Mouse (Mus musculus): ENCODE measurements around the gene Lmo7. TPM values are rescaled to one million over a fixed set of nuclear protein-coding genes. Genes with fewer than 3 reads are reported as not detected.

Lmo7 gene
- 1 to 10 TPM in 1 of 2 experiments, under 1 TPM in 1; 0.59 to 3.2 TPM for polyA plus RNA-seq (2017; shearing (Covaris generic))

DNA sequence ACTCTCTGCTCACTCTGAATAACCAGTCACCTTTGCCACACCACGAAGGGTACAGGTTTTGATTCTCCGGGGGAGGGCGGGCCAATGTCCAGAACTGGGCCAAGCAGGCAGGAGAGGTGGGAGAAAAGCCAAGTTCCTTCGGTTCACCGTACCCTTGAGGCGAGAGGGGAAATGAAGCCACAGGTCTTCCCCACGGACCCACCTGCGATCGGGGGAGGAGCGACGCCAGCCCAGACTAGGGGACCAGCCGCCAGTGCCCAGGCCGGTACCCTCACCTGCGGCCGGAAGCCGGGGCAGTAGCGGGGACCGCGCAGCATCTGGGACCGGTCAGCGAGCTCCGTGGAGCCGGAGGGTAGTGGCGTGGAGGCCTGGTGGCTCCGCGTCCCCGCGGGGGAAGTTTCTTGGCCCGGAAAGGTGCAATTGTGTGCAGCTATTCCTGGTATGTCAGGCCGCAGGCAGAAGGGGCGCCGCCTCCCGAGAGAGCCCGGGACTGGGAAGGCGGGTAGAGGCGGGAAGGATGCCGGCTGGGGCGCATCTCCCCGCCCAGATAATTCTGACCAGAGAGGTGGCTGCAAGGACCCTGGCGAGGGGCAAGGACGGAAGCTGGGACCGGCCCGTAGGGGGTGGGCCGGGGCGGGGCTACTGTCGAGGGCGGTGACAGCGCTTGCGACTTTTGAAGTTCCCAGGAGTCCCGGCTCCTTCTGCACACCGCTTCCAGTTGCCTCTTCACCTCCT is at the start of gene Lmo7, which contains the start of gene Gm9922:
Gene Lmo7 (plus strand): TSS at position 721 of the 735 bp plus-strand sequence.
Gene Gm9922 (minus strand): TSS at position 578 of the 735 bp plus-strand sequence.

Other genes starting within 250 kb of the Lmo7 start
- 100 to 1,000 TPM; 147 to 176 TPM for gene Tbc1d4, start 120.8 kb upstream of the Lmo7 start, polyA plus RNA-seq (2017; shearing (Covaris generic))
- 100 to 1,000 TPM; 102 to 105 TPM for gene Commd6, start 89.3 kb upstream of the Lmo7 start, polyA plus RNA-seq (2017; shearing (Covaris generic))
- 100 to 1,000 TPM in 1 of 2 experiments, 10 to 100 TPM in 1; 58.9 to 102 TPM for gene Uchl3, start 76.0 kb upstream of the Lmo7 start, polyA plus RNA-seq (2017; shearing (Covaris generic))
- not detected for gene Gm9922, start 143 bp upstream of the Lmo7 start, polyA plus RNA-seq (2017; shearing (Covaris generic))